Mouse (Mus musculus): ENCODE measurements around the gene Senp6.

GRCm38 (mm10) chr9:80020429-80020828 lies 46.3 kb upstream of the Senp6 start:
- TF ChIP-seq ZC3H11A (IDR thresholded peaks at IDR 0.05; ENCODE audit: borderline replicate concordance, low read depth, low read length) = no peak
- no peak for TF ChIP-seq MAFK (IDR thresholded peaks at IDR 0.05; ENCODE audit: insufficient read depth, low read depth, low read length)
- TF ChIP-seq HCFC1 (IDR thresholded peaks at IDR 0.05; ENCODE audit: borderline replicate concordance, insufficient read depth, low read length) = no peak
